Mouse (Mus musculus) cerebellum, adult 2 months (tissue): ENCODE results near the gene Lamtor4. TPM values are rescaled to one million over a fixed set of nuclear protein-coding genes. Genes with fewer than 3 reads are reported as not detected.
"Not testable (repeated sequence)": the region's sequence is repeated elsewhere in the genome, so short reads cannot be mapped to it uniquely, and the experiment has no call there.

Source experiments
- DNase-seq, 2 experiments: peaks; one replicate each; pipeline ENCODE4 v3.0.0; 2021
- H3K27ac ChIP-seq: fragments of 200-500 bp; 2 replicates; pipeline ENCODE4 v1.5.1; 2012; ENCODE audit warnings: low read length, control low read depth, inconsistent platforms; ENCODE audit not compliant: insufficient read depth
- H3K27me3 ChIP-seq: fragments of 200-500 bp; 2 replicates; pipeline ENCODE4 v1.6.1; 2012; ENCODE audit warnings: inconsistent platforms, mild to moderate bottlenecking, low read length, moderate library complexity; ENCODE audit not compliant: control insufficient read depth, insufficient read depth
- H3K4me1 ChIP-seq: fragments of 200-500 bp; 2 replicates; pipeline ENCODE4 v1.6.1; 2011; ENCODE audit warnings: low read length; ENCODE audit not compliant: control insufficient read depth, insufficient read depth
- H3K4me3 ChIP-seq: fragments of 200-500 bp; replicated peaks from 2 replicates; pipeline ENCODE3; 2011; ENCODE audit warnings: mild to moderate bottlenecking, low read depth, low read length, control low read depth; ENCODE audit not compliant: insufficient read depth
- CTCF ChIP-seq: fragments of 200-500 bp; IDR thresholded peaks from 2 replicates; pipeline ENCODE4 v1.5.1; 2011; ENCODE audit warnings: low read depth, mild to moderate bottlenecking, control low read depth, low read length, moderate library complexity, borderline replicate concordance; ENCODE audit not compliant: insufficient read depth
- POLR2A ChIP-seq: fragments of 200-500 bp; IDR thresholded peaks from 2 replicates; pipeline ENCODE4 v1.6.1; 2011; ENCODE audit warnings: low read length, control low read depth, borderline replicate concordance; ENCODE audit not compliant: insufficient read depth
- WGBS: fragments of 180-500 bp; shearing (Covaris S2); methylation state at CpG from one replicate; pipeline ENCODE4 v1.1.7; 2018; 5-methylcytosine and 5-hydroxymethylcytosine counted together
- polyA plus RNA-seq: library from polyadenylated mRNA; depleted of rRNA; stranded (reverse); fragments of >200 nt; gene quantifications from 2 replicates; pipeline ENCODE4 v1.2.3, GENCODE M21; 2012; rRNA removed

Lamtor4 gene
- polyA plus RNA-seq = 168 and 176 TPM in 2 replicates

- peak; percentile 95 to 99 for DNase-seq
- peak within 1 kb of the TSS; percentile 77 for H3K27ac ChIP-seq
- no peaks in the 10 kb centered on the region for H3K27me3 ChIP-seq
- peak; percentile 38; the same call in 1 of the 2 replicates for TF ChIP-seq CTCF
- TF ChIP-seq POLR2A = peak; percentile 94
- peak within 1 kb of the TSS; percentile 91 for H3K4me3 ChIP-seq
- no peaks in the 10 kb centered on the region; the same call in 1 of the 2 replicates for H3K4me1 ChIP-seq
- under 1% methylated on average over 38 of the region's 38 CpGs for WGBS
These were observed at the start of gene Lamtor4 for GRCm38 (mm10) chr5:138255353-138256093. Gene Lamtor4 (plus strand): TSS chr5:138255482.

- TF ChIP-seq CTCF = no peak
- TF ChIP-seq POLR2A = no peak
These were observed 48.0 kb upstream of the Lamtor4 start for GRCm38 (mm10) chr5:138207253-138207652.

GRCm38 (mm10) chr5:138207873-138208272 is 47.4 kb upstream of the Lamtor4 start:
- no peak overlapping the region for H3K27ac ChIP-seq
- whole genome bisulfite sequencing = 88% methylated on average over 4 of the region's 4 CpGs
- H3K4me1 ChIP-seq = no peaks in the 10 kb centered on the region
- no peak for DNase-seq
- TF ChIP-seq POLR2A (no peak), CTCF (no peak)
- H3K27me3 ChIP-seq = no peaks in the 10 kb centered on the region
- no peak overlapping the region for H3K4me3 ChIP-seq

More at GRCm38 (mm10) chr5:138207253-138207652, 48.0 kb upstream of the Lamtor4 start:
- Histone ChIP-seq H3K4me3 (no peak overlapping the region), H3K27me3 (no peaks in the 10 kb centered on the region), H3K27ac (no peak overlapping the region), H3K4me1 (no peaks in the 10 kb centered on the region)
- DNase-seq = no peak
- 87% methylated on average over 1 of the region's 1 CpGs for WGBS

GRCm38 (mm10) chr5:138216632-138217031 is 38.6 kb upstream of the Lamtor4 start:
- not testable (repeated sequence) for H3K27me3 ChIP-seq, H3K4me1 ChIP-seq, H3K4me3 ChIP-seq, DNase-seq, H3K27ac ChIP-seq
- 90% methylated on average over 13 of the region's 13 CpGs for WGBS

- WGBS = 73% methylated on average over 2 of the region's 2 CpGs
- Histone ChIP-seq H3K27ac (no peak overlapping the region), H3K27me3 (no peaks in the 10 kb centered on the region; the same call in 1 of the 2 replicates), H3K4me3 (no peak overlapping the region), H3K4me1 (no peaks in the 10 kb centered on the region)
- no peak for DNase-seq
- no peak for TF ChIP-seq CTCF
- TF ChIP-seq POLR2A = no peak
These were observed 35.4 kb upstream of the Lamtor4 start for GRCm38 (mm10) chr5:138219864-138220263.

DNA sequence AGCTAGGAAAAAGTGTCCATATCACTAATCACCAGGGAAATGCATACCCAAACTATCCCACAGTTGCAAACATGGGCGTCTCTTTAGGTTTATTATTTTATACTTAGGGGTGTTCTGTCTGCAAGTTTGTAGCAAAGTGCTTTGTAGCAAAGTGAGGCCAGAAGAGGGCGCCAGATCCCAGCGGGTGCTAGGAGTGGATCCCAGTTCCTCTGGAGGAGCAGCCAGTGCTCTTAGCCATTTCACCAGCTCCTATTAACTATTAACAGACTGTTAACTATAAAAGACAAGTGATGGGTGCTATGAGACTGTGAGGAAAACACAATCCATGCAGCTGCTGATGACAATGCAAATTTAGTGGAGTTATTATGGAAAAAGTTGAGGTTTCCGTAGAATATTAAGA is 33.2 kb upstream of the Lamtor4 start:
- 25% methylated on average over 4 of the region's 4 CpGs for WGBS
- DNase-seq = peak; percentile 59 to 72
- Histone ChIP-seq H3K27ac (no peak overlapping the region), H3K4me1 (no peaks in the 10 kb centered on the region), H3K4me3 (no peak overlapping the region), H3K27me3 (no peaks in the 10 kb centered on the region; the same call in 1 of the 2 replicates)
- TF ChIP-seq POLR2A (no peak), CTCF (peak; percentile 75)

DNA sequence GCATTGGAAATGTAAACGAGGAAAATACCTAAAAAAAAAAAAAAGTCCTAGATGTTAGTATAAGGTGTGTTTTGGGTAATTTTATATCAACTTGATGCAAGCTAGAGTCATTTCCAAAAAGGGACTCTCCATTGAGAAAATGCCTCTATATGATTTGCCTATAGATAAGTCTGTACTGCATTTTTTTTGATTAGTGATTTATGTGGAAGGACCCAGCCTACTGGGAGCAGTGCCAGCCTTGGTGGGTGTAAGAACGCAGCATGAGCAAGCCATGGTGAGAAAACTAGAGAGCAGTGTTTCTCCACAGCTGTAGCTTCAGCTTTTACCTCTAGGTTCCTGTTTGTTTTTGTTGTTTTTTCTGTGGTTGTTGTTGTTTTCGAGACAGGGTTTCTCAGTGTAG is 32.0 kb upstream of the Lamtor4 start:
- Histone ChIP-seq H3K27ac (no peak overlapping the region), H3K4me3 (no peak overlapping the region)
- WGBS = 43% methylated on average over 3 of the region's 3 CpGs

GRCm38 (mm10) chr5:138225700-138226099 is 29.6 kb upstream of the Lamtor4 start, which contains the start of gene Nxpe5:
Gene Nxpe5 (plus strand): TSS chr5:138225898.
- no peak within 1 kb of the TSS for H3K4me3 ChIP-seq
- WGBS = 45% methylated on average over 2 of the region's 2 CpGs
- H3K4me1 ChIP-seq = no peaks in the 10 kb centered on the region

More for the DNA sequence above, 32.0 kb upstream of the Lamtor4 start:
- Histone ChIP-seq H3K4me1 (no peaks in the 10 kb centered on the region), H3K27me3 (no peaks in the 10 kb centered on the region; the same call in 1 of the 2 replicates)
- TF ChIP-seq CTCF (no peak), POLR2A (no peak)
- no peak for DNase-seq

More at GRCm38 (mm10) chr5:138225700-138226099, 29.6 kb upstream of the Lamtor4 start, which contains the start of gene Nxpe5:
- DNase-seq = no peak
- H3K27ac ChIP-seq = no peak within 1 kb of the TSS
- H3K27me3 ChIP-seq = no peaks in the 10 kb centered on the region; the same call in 1 of the 2 replicates
- TF ChIP-seq POLR2A (no peak), CTCF (no peak)
